Mouse (Mus musculus): ENCODE measurements around the gene Tspan31. TPM values are rescaled to one million over a fixed set of nuclear protein-coding genes. Genes with fewer than 3 reads are reported as not detected.

Tspan31 gene
- total and polyA plus RNA-seq, 3 experiments: 57.2 to 63.1 TPM; not detected in 1

DNA sequence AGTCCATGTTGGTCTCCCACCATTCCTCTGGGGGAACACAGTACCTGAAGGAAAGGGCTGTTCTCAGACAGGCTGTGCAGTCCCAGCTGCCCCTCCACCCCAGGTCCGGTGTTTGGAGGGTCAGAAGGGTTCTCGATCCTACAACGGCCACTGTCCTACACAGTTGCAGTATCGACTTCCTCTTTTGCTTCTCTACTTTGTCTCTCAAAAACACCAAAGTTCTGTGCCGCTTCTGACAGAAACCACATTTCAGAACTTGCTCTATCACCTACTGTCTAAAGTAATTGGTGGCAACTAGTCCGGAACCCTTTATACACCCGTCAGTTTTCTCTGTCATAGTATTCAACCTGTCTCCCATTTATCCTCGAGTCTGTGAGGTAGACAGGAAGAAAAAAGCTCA lies 14.7 kb downstream of the Tspan31 start:
- H3K9me3 ChIP-seq (replicated peaks; ENCODE audit: insufficient read depth, low read length): no peaks in the 10 kb centered on the region
- TF ChIP-seq NRF1 (IDR thresholded peaks at IDR 0.05; ENCODE audit: insufficient read depth, low read depth, low read length, poor library complexity, severe bottlenecking) (no peak), POLR2AphosphoS5 (IDR thresholded peaks at IDR 0.05; ENCODE audit: borderline replicate concordance, low read depth, low read length) (no peak), JUND (IDR thresholded peaks at IDR 0.05; ENCODE audit: low read depth, low read length) (no peak), TCF12 (IDR thresholded peaks at IDR 0.05; ENCODE audit: low read depth, low read length) (no peak), TBP (IDR thresholded peaks at IDR 0.05; ENCODE audit: low read depth, low read length) (no peak), RAD21 (IDR thresholded peaks at IDR 0.05; ENCODE audit: low read depth, low read length) (no peak), ZKSCAN1 (IDR thresholded peaks at IDR 0.05; ENCODE audit: low read depth, low read length) (no peak), POLR2A (IDR thresholded peaks at IDR 0.05; ENCODE audit: control insufficient read depth in 1 of 2, insufficient read depth in 1 of 2, low read depth in 1 of 2, low read length in 2 of 2, poor library complexity in 1 of 2) (no peak), KAT2A (conservative IDR thresholded peaks at IDR 0.05; ENCODE audit: low read depth, low read length) (no peak), MAZ (IDR thresholded peaks at IDR 0.05; ENCODE audit: low read depth, low read length) (no peak), NELFE (IDR thresholded peaks at IDR 0.05; ENCODE audit: low read depth, low read length) (no peak)
- peaks cover 0 to 7% of the 10 kb centered on the region in 2 experiments; a peak in 2 of 4 replicates for H3K36me3 ChIP-seq (ENCODE audit: control insufficient read depth in 1 of 2, insufficient read depth in 2 of 2, low read length in 2 of 2)
- H3K79me2 ChIP-seq (ENCODE audit: control insufficient read depth, insufficient read depth, low read length, poor library complexity): no peaks in the 10 kb centered on the region; the same call in 1 of the 2 replicates
- no peak for DNase-seq (ENCODE audit: low read depth, low spot score)
- peaks cover 2 to 11% of the 10 kb centered on the region in 2 experiments for H3K4me1 ChIP-seq (ENCODE audit: control insufficient read depth in 1 of 2, insufficient read depth in 2 of 2, low read length in 2 of 2)
- no peak overlapping the region for H3K4me3 ChIP-seq (ENCODE audit: control insufficient read depth in 1 of 2, insufficient read depth in 1 of 2, low read depth in 2 of 2, low read length in 2 of 2)
- H3K27ac ChIP-seq (ENCODE audit: control insufficient read depth, low read depth, low read length): no peak overlapping the region
- H3K27me3 ChIP-seq (ENCODE audit: control insufficient read depth in 1 of 2, insufficient read depth in 2 of 2, low read length in 2 of 2): no peaks in the 10 kb centered on the region
- H3K9ac ChIP-seq (ENCODE audit: control insufficient read depth, low read depth, low read length, poor library complexity, severe bottlenecking): no peak overlapping the region

DNA sequence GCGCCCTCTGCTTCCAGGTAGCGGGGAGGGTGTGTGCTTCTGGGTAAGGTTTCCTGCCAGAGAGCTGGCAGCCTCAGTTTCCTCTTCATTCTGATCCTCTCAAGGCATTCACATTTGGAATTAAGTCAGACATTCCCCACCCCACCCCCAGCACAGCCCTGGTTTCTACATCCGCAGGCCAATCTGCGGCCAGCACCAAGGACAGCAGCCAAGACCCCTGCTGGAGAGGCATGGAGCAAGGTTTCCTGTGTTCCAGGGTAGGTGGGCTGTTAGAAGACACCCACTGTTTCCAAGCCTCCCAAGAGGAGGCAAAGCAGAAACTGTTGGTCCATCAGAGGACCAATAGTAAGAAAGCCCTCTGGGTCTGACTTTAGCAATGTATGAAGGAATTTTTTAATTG lies 15.4 kb downstream of the Tspan31 start:
- no peak for DNase-seq (ENCODE audit: low read depth, low spot score)
- Histone ChIP-seq H3K36me3 (ENCODE audit: control insufficient read depth in 1 of 2, insufficient read depth in 2 of 2, low read length in 2 of 2) (peaks cover 0 to 7% of the 10 kb centered on the region in 2 experiments; a peak in 2 of 4 replicates), H3K79me2 (ENCODE audit: control insufficient read depth, insufficient read depth, low read length, poor library complexity) (no peaks in the 10 kb centered on the region; the same call in 1 of the 2 replicates), H3K27me3 (ENCODE audit: control insufficient read depth in 1 of 2, insufficient read depth in 2 of 2, low read length in 2 of 2) (no peaks in the 10 kb centered on the region), H3K27ac (ENCODE audit: control insufficient read depth, low read depth, low read length) (no peak overlapping the region), H3K4me1 (ENCODE audit: control insufficient read depth in 1 of 2, insufficient read depth in 2 of 2, low read length in 2 of 2) (peaks cover 2 to 12% of the 10 kb centered on the region in 2 experiments), H3K4me3 (ENCODE audit: control insufficient read depth in 1 of 2, insufficient read depth in 1 of 2, low read depth in 2 of 2, low read length in 2 of 2) (no peak overlapping the region), H3K9me3 (replicated peaks; ENCODE audit: insufficient read depth, low read length) (no peaks in the 10 kb centered on the region), H3K9ac (ENCODE audit: control insufficient read depth, low read depth, low read length, poor library complexity, severe bottlenecking) (no peak overlapping the region)
- TF ChIP-seq ELF1 (IDR thresholded peaks at IDR 0.05; ENCODE audit: low read depth, low read length) (no peak), TCF12 (IDR thresholded peaks at IDR 0.05; ENCODE audit: low read depth, low read length) (no peak), RCOR1 (IDR thresholded peaks at IDR 0.05; ENCODE audit: low read depth, low read length) (no peak), E2F4 (IDR thresholded peaks at IDR 0.05; ENCODE audit: borderline replicate concordance, low read depth, low read length) (no peak), NELFE (IDR thresholded peaks at IDR 0.05; ENCODE audit: low read depth, low read length) (no peak), GATA1 (IDR thresholded peaks at IDR 0.05; ENCODE audit: low read depth, low read length) (no peak), CHD1 (IDR thresholded peaks at IDR 0.05; ENCODE audit: low read depth, low read length) (no peak), ZKSCAN1 (IDR thresholded peaks at IDR 0.05; ENCODE audit: low read depth, low read length) (no peak), MYC (IDR thresholded peaks at IDR 0.05; ENCODE audit: low read depth, low read length) (no peak), NRF1 (IDR thresholded peaks at IDR 0.05; ENCODE audit: insufficient read depth, low read depth, low read length, poor library complexity, severe bottlenecking) (no peak), BHLHE40 (IDR thresholded peaks at IDR 0.05; ENCODE audit: borderline replicate concordance, low read depth, low read length) (no peak), ZC3H11A (IDR thresholded peaks at IDR 0.05; ENCODE audit: low read depth, low read length) (no peak), CTCF (IDR thresholded peaks at IDR 0.05 in 2 of 3, conservative IDR thresholded peaks at IDR 0.05 in 1 of 3; ENCODE audit: control insufficient read depth in 1 of 3, insufficient read depth in 1 of 3, low read depth in 2 of 3, low read length in 3 of 3, poor library complexity in 1 of 3, severe bottlenecking in 1 of 3) (no peak), MAZ (IDR thresholded peaks at IDR 0.05; ENCODE audit: low read depth, low read length) (no peak)
